Comparison of ENCODE assay signal across 12 mouse cellular contexts in genomic region chr3:147101765-147102113, GRCm38 (mm10).
A peak's percentile ranks its signal among the peaks of the same experiment; 100 is the strongest.
DNase-seq lines count a peak whose midpoint lies in the region; ATAC-seq lines count a peak whose summit lies in the region.
"Had no signal": no experiment of that assay in that cellular context is flagged by ENCODE, and none has a peak within 500 bp of the region (broad histone marks: within the 10 kb centered on the region; RNA-seq: fewer than 3 reads in every experiment).

No protein-coding gene starts in this region.

- WGBS in kidney, embryonic 16.5 days: 19% methylated on average over 3 of the region's 3 CpGs
- 37% methylated on average over 3 of the region's 3 CpGs for WGBS in neural tube, embryonic 12.5 days
- WGBS in hindbrain, embryonic 13.5 days: 35% methylated on average over 3 of the region's 3 CpGs
- 10% methylated on average over 3 of the region's 3 CpGs for WGBS in neural tube, embryonic 15.5 days

- H3K27ac ChIP-seq in kidney, embryonic 16.5 days (ENCODE audit: low read length): peak overlapping the region; percentile 68
- no peak overlapping the region for H3K27ac ChIP-seq in neural tube, embryonic 12.5 days
- H3K27ac ChIP-seq in hindbrain, embryonic 13.5 days: peak overlapping the region; percentile 55; the same call in 1 of the 2 replicates
- peak overlapping the region; percentile 51 for H3K27ac ChIP-seq in neural tube, embryonic 15.5 days (replicated peaks)
- H3K27ac ChIP-seq: embryonic facial prominence, embryonic 15.5 days; heart, adult 2 months had no signal

- H3K36me3 ChIP-seq in kidney, embryonic 16.5 days (ENCODE audit: insufficient read depth, low read length): no peaks in the 10 kb centered on the region
- H3K36me3 ChIP-seq in neural tube, embryonic 12.5 days: no peaks in the 10 kb centered on the region
- H3K36me3 ChIP-seq in hindbrain, embryonic 13.5 days: no peaks in the 10 kb centered on the region
- no peaks in the 10 kb centered on the region for H3K36me3 ChIP-seq in neural tube, embryonic 15.5 days
- H3K36me3 ChIP-seq: embryonic facial prominence, embryonic 15.5 days had no signal

- peak; percentile 89 for ATAC-seq in kidney, embryonic 16.5 days (ENCODE audit: low FRiP score, low TSS enrichment)
- ATAC-seq in neural tube, embryonic 12.5 days (ENCODE audit: low FRiP score, low read depth): peak; percentile 67; the same call in 1 of the 2 replicates
- ATAC-seq in hindbrain, embryonic 13.5 days (ENCODE audit: low FRiP score): 0 out of 2 replicates have a peak, but pooled peaks have one; percentile 41
- ATAC-seq in neural tube, embryonic 15.5 days (ENCODE audit: low FRiP score): no peak

- H3K4me2 ChIP-seq in kidney, embryonic 16.5 days (replicated peaks; ENCODE audit: low read depth, low read length): no peak overlapping the region
- H3K4me2 ChIP-seq in neural tube, embryonic 12.5 days (replicated peaks): no peak overlapping the region
- H3K4me2 ChIP-seq in hindbrain, embryonic 13.5 days: no peak overlapping the region
- H3K4me2 ChIP-seq in neural tube, embryonic 15.5 days: no peak overlapping the region
- H3K4me2 ChIP-seq: embryonic facial prominence, embryonic 15.5 days had no signal

- no peaks in the 10 kb centered on the region for H3K27me3 ChIP-seq in kidney, embryonic 16.5 days (ENCODE audit: insufficient read depth, low read length)
- no peaks in the 10 kb centered on the region for H3K27me3 ChIP-seq in neural tube, embryonic 12.5 days (replicated peaks)
- no peaks in the 10 kb centered on the region for H3K27me3 ChIP-seq in hindbrain, embryonic 13.5 days
- H3K27me3 ChIP-seq in neural tube, embryonic 15.5 days (replicated peaks): no peaks in the 10 kb centered on the region
- H3K27me3 ChIP-seq: embryonic facial prominence, embryonic 15.5 days had no signal

- H3K4me1 ChIP-seq in kidney, embryonic 16.5 days (ENCODE audit: insufficient read depth, low read length): peaks cover 14% of the 10 kb centered on the region
- H3K4me1 ChIP-seq in neural tube, embryonic 12.5 days: peaks cover 30% of the 10 kb centered on the region; the same call in 1 of the 2 replicates
- peaks cover 50% of the 10 kb centered on the region for H3K4me1 ChIP-seq in hindbrain, embryonic 13.5 days (replicated peaks)
- H3K4me1 ChIP-seq in neural tube, embryonic 15.5 days: peaks cover 59% of the 10 kb centered on the region

- no peak for DNase-seq in kidney, postnatal 25 days
- no peak for DNase-seq in neural tube, embryonic 10.5 days (ENCODE audit: extremely low spot score, low spot score)
- no peak for DNase-seq in cerebellum, postnatal 14 days
- DNase-seq: cerebellum, postnatal 36 days; heart, adult 2 months; heart, postnatal 36 days; kidney, adult 9 months had no signal

- no peak overlapping the region for H3K9ac ChIP-seq in kidney, embryonic 16.5 days (replicated peaks; ENCODE audit: low read length)
- no peak overlapping the region for H3K9ac ChIP-seq in neural tube, embryonic 12.5 days
- H3K9ac ChIP-seq in hindbrain, embryonic 13.5 days: no peak overlapping the region
- no peak overlapping the region for H3K9ac ChIP-seq in neural tube, embryonic 15.5 days (replicated peaks)
- H3K9ac ChIP-seq: embryonic facial prominence, embryonic 15.5 days had no signal

- H3K4me3 ChIP-seq in kidney, embryonic 16.5 days (ENCODE audit: low read length): no peak overlapping the region
- H3K4me3 ChIP-seq in neural tube, embryonic 12.5 days: no peak overlapping the region
- H3K4me3 ChIP-seq in hindbrain, embryonic 13.5 days: no peak overlapping the region
- no peak overlapping the region for H3K4me3 ChIP-seq in neural tube, embryonic 15.5 days (replicated peaks)
- H3K4me3 ChIP-seq: embryonic facial prominence, embryonic 15.5 days; heart, adult 2 months had no signal

- H3K9me3 ChIP-seq in kidney, embryonic 16.5 days (ENCODE audit: low read length): no peaks in the 10 kb centered on the region
- H3K9me3 ChIP-seq in neural tube, embryonic 12.5 days: no peaks in the 10 kb centered on the region
- no peaks in the 10 kb centered on the region for H3K9me3 ChIP-seq in hindbrain, embryonic 13.5 days
- no peaks in the 10 kb centered on the region for H3K9me3 ChIP-seq in neural tube, embryonic 15.5 days (replicated peaks)
- H3K9me3 ChIP-seq: embryonic facial prominence, embryonic 15.5 days had no signal
